Mouse (Mus musculus) embryonic facial prominence, embryonic 14.5 days (tissue): Measurements from ENCODE around the gene Gm45837. TPM values are rescaled to one million over a fixed set of nuclear protein-coding genes. Genes with fewer than 3 reads are reported as not detected.
A peak's percentile ranks its signal among the peaks of the same experiment; 100 is the strongest.

Source experiments
- ATAC-seq: fragments of 200-750 bp; cut with Nextera tagmentation; 2 replicates; pipeline ENCODE4 v1.8.0; 2017; ENCODE audit warnings: low read depth, moderate number of reproducible peaks, moderate TSS enrichment
- DNase-seq: peaks from one replicate; pipeline ENCODE4 v3.0.0-alpha.2; 2015; ENCODE audit warnings: low spot score
- H3K27ac ChIP-seq: fragments of 300-500 bp; sonication (generic); replicated peaks from 2 replicates; pipeline ENCODE4 v1.5.1; 2014; ENCODE audit warnings: low read depth, mild to moderate bottlenecking, low read length, moderate library complexity
- H3K27me3 ChIP-seq: fragments of 300-500 bp; sonication (generic); replicated peaks from 2 replicates; pipeline ENCODE4 v1.6.1; 2014; ENCODE audit warnings: low read length; ENCODE audit not compliant: control insufficient read depth, insufficient read depth
- H3K36me3 ChIP-seq: fragments of 300-500 bp; sonication (generic); 2 replicates; pipeline ENCODE4 v1.6.1; 2014; ENCODE audit warnings: low read length, mixed read lengths; ENCODE audit not compliant: control insufficient read depth, insufficient read depth
- H3K4me1 ChIP-seq: fragments of 300-500 bp; sonication (generic); 2 replicates; pipeline ENCODE4 v1.6.1; 2014; ENCODE audit warnings: antibody characterized with exemption, low read length; ENCODE audit not compliant: control insufficient read depth, insufficient read depth
- H3K4me2 ChIP-seq: fragments of 300-500 bp; sonication (generic); 2 replicates; pipeline ENCODE4 v1.6.1; 2014; ENCODE audit warnings: low read depth, mild to moderate bottlenecking, low read length, moderate library complexity, mixed read lengths
- H3K4me3 ChIP-seq: fragments of 300-500 bp; sonication (generic); 2 replicates; pipeline ENCODE4 v1.5.1; 2014; ENCODE audit warnings: low read depth, mild to moderate bottlenecking, low read length
- H3K9ac ChIP-seq: fragments of 300-500 bp; sonication (generic); 2 replicates; pipeline ENCODE4 v1.6.1; 2014; ENCODE audit warnings: low read depth, mild to moderate bottlenecking, low read length, moderate library complexity, mixed read lengths
- H3K9me3 ChIP-seq: fragments of 300-500 bp; sonication (generic); 2 replicates; pipeline ENCODE4 v1.6.1; 2016; ENCODE audit warnings: low read length; ENCODE audit not compliant: control insufficient read depth
- WGBS: fragments of 180-500 bp; shearing (Covaris S2); extraction: QIAGEN DNeasy Blood & Tissue Kit; methylation state at CpG from one replicate; pipeline ENCODE4 v1.1.7; 2014; 5-methylcytosine and 5-hydroxymethylcytosine counted together
- polyA plus RNA-seq: library from polyadenylated mRNA; unstranded; fragments of >200 nt; fragmentation: Nextera tagmentation; extraction: Ambion mirVana; gene quantifications from 2 replicates; pipeline ENCODE4 v1.2.1, GENCODE M21; 2014

Gm45837 gene
- polyA plus RNA-seq, 1 experiment from 2014 or later = not detected

DNA sequence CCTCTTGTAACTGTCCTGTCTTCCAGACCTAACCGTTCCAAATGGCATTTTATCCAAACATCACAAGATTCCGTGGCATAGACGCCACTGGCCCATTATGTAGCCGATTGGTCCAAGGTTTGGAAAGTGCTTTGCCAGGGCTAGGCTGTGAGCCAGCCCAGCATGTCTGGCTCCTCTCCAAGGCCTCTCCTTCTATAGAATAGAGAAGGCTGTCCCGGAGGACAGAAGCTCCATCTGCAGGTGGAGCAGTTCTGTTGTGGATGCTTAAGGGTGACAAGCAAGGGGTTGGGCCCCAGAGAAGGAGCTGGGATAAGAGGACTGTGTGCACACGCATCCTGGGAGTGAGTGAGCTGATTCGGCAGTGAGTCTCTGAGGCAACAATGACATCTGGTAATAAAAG lies 103.0 kb downstream of the Gm45837 start:
- DNase-seq (no peak), ATAC-seq (no peak)
- no peak overlapping the region for H3K4me2 ChIP-seq
- no peak overlapping the region for H3K9ac ChIP-seq
- no peak overlapping the region for H3K27ac ChIP-seq
- no peaks in the 10 kb centered on the region for H3K4me1 ChIP-seq
- no peaks in the 10 kb centered on the region for H3K27me3 ChIP-seq
- no peaks in the 10 kb centered on the region for H3K9me3 ChIP-seq
- no peak overlapping the region for H3K4me3 ChIP-seq
- 69% methylated on average over 7 of the region's 7 CpGs for WGBS
- H3K36me3 ChIP-seq = no peaks in the 10 kb centered on the region

DNA sequence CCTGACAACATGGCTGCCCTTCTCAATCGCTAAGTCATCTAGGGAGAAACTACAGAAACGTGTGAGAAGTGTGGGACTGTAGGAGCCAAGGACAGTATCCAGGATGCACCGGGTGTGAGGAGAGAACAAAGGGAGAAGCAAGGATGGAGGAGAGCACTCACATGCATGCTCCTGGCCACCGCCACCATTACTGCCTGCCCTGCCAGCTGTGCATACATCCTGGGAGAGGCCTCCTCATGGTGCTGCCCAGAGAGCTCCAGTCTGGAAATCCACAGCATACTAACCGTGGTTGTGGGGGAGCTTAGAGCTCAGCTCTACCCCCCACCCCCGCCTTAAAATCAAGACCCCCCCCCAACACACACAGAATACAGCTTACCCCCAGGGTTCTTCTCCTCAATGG lies 104.1 kb downstream of the Gm45837 start:
- 83% methylated on average over 6 of the region's 6 CpGs for WGBS
- no peak for DNase-seq
- H3K9ac ChIP-seq = no peak overlapping the region
- no peaks in the 10 kb centered on the region for H3K27me3 ChIP-seq
- H3K4me2 ChIP-seq = no peak overlapping the region
- no peaks in the 10 kb centered on the region for H3K4me1 ChIP-seq
- H3K36me3 ChIP-seq = no peaks in the 10 kb centered on the region
- H3K27ac ChIP-seq = no peak overlapping the region
- H3K4me3 ChIP-seq = no peak overlapping the region
- no peak for ATAC-seq
- H3K9me3 ChIP-seq = no peaks in the 10 kb centered on the region

DNA sequence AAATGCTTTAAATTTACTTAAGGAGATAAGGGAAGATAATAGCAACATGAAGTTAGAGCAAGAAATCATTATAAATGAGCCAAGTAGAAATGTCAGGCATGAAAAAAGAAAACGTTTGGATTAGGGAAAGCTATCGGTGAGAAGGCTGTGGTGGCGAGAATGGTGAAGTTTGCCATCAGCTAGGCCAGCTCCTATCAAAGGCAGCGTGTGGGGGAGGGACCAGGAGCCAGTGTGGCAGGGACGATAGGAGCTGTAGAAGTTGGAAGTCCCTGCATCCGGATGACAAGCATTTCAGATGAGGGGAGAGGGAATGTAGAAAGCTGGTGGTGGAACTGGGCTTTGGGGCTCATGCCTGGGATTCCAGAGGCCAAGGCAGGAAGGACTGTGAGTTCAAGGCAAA lies 104.6 kb downstream of the Gm45837 start:
- DNase-seq (no peak), ATAC-seq (no peak)
- no peak overlapping the region for H3K27ac ChIP-seq
- 50% methylated on average over 6 of the region's 6 CpGs for WGBS
- H3K36me3 ChIP-seq = no peaks in the 10 kb centered on the region
- no peaks in the 10 kb centered on the region for H3K4me1 ChIP-seq
- H3K4me3 ChIP-seq = no peak overlapping the region
- no peaks in the 10 kb centered on the region for H3K9me3 ChIP-seq
- no peak overlapping the region for H3K9ac ChIP-seq
- no peak overlapping the region for H3K4me2 ChIP-seq
- no peaks in the 10 kb centered on the region for H3K27me3 ChIP-seq

- H3K36me3 ChIP-seq = no peaks in the 10 kb centered on the region
- no peak for ATAC-seq
These were observed 105.8 kb downstream of the Gm45837 start for GRCm38 (mm10) chr7:101516460-101516859.

GRCm38 (mm10) chr7:101521696-101522095 lies 111.0 kb downstream of the Gm45837 start:
- ATAC-seq = no peak

More at GRCm38 (mm10) chr7:101516460-101516859, 105.8 kb downstream of the Gm45837 start:
- no peak overlapping the region for H3K4me2 ChIP-seq
- no peaks in the 10 kb centered on the region for H3K9me3 ChIP-seq
- no peaks in the 10 kb centered on the region for H3K4me1 ChIP-seq
- no peak for DNase-seq
- H3K27me3 ChIP-seq = no peaks in the 10 kb centered on the region
- no peak overlapping the region for H3K9ac ChIP-seq
- no peak overlapping the region for H3K27ac ChIP-seq
- WGBS = 64% methylated on average over 6 of the region's 6 CpGs
- no peak overlapping the region for H3K4me3 ChIP-seq

DNA sequence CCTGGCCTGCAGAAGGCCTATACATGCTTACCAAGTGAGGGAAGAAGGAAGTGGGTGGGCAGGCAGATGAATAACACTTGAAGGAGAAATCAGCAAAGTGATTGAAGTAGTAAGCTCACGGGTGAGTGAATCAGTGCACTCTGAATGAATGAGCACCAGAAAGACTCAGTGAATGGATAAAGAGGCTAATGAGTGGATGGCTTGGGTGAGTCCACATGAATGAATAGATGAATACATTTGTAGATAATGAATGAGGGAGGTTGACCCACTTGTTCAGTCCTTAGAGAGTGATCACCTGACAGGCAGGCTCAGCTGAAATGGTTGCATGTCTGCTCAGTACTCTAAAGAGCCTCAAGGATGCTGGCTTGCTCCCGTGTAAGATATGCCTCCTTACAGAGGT lies 112.5 kb downstream of the Gm45837 start:
- ATAC-seq = no peak; the same call in 1 of the 2 replicates
- DNase-seq = peak; percentile 30
- no peak overlapping the region for H3K27ac ChIP-seq
- H3K27me3 ChIP-seq = no peaks in the 10 kb centered on the region
- H3K4me3 ChIP-seq = no peak overlapping the region
- H3K4me2 ChIP-seq = no peak overlapping the region
- WGBS = 85% methylated on average over 2 of the region's 2 CpGs
- H3K36me3 ChIP-seq = no peaks in the 10 kb centered on the region
- H3K4me1 ChIP-seq = no peaks in the 10 kb centered on the region
- no peak overlapping the region for H3K9ac ChIP-seq
- no peaks in the 10 kb centered on the region for H3K9me3 ChIP-seq

More at GRCm38 (mm10) chr7:101521696-101522095, 111.0 kb downstream of the Gm45837 start:
- no peak overlapping the region for H3K4me2 ChIP-seq
- H3K9ac ChIP-seq = no peak overlapping the region
- no peak overlapping the region for H3K4me3 ChIP-seq
- no peaks in the 10 kb centered on the region for H3K9me3 ChIP-seq
- no peaks in the 10 kb centered on the region for H3K27me3 ChIP-seq
- H3K36me3 ChIP-seq = no peaks in the 10 kb centered on the region
- 70% methylated on average over 1 of the region's 1 CpGs for WGBS
- H3K27ac ChIP-seq = no peak overlapping the region
- DNase-seq = no peak
- H3K4me1 ChIP-seq = no peaks in the 10 kb centered on the region

DNA sequence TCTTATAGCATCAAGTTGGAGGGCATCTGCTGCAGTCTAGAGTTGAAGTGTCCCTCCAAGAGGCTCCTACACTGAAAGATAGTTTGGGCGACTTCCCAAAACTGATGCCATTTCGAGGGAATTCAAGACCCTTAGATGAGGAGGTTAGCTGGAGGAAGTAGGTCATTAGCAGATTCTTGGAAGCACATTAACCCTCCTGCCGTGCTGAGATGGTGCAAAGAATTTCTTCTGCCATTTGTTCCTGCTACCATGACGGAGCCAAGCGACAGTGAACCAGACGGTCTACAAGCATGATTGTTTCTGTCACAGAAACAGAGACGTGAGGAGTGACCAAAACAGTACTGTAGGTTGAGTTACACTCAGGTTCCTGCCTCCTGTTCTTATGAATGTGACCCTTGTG lies 115.8 kb downstream of the Gm45837 start:
- ATAC-seq (no peak), DNase-seq (no peak)
- Histone ChIP-seq H3K4me3 (no peak overlapping the region), H3K9me3 (no peaks in the 10 kb centered on the region), H3K4me2 (no peak overlapping the region), H3K27me3 (no peaks in the 10 kb centered on the region), H3K36me3 (no peaks in the 10 kb centered on the region), H3K4me1 (no peaks in the 10 kb centered on the region), H3K27ac (no peak overlapping the region), H3K9ac (no peak overlapping the region)
- 59% methylated on average over 7 of the region's 7 CpGs for WGBS

DNA sequence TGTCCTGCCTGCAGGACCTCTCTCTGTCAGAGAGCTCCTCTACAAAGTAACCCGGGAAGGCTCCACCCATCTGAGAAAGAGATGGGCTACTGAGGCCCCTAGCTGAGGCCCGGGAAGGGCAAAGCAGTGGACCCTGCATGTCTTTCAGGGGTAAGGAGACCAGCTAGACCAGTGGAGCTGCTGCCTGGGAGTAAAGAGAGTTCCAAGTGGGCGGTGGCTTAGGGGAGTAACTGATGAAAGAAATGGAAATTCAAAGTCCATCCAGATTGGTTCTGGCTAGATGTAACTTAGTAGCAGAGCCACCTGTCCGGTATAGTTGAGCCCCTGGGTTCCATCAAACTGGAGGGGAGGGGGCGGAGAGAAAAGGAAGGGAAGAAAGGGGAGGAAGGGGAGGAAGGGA lies 123.7 kb downstream of the Gm45837 start:
- Histone ChIP-seq H3K9me3 (no peaks in the 10 kb centered on the region), H3K27me3 (no peaks in the 10 kb centered on the region), H3K36me3 (no peaks in the 10 kb centered on the region), H3K4me2 (no peak overlapping the region), H3K4me3 (no peak overlapping the region), H3K27ac (no peak overlapping the region), H3K9ac (no peak overlapping the region), H3K4me1 (no peaks in the 10 kb centered on the region)
- 19% methylated on average over 5 of the region's 5 CpGs for WGBS
- ATAC-seq = no peak
- DNase-seq = no peak

- Histone ChIP-seq H3K36me3 (no peaks in the 10 kb centered on the region), H3K4me1 (no peaks in the 10 kb centered on the region), H3K27me3 (no peaks in the 10 kb centered on the region), H3K9ac (no peak overlapping the region), H3K9me3 (no peaks in the 10 kb centered on the region), H3K4me2 (no peak overlapping the region), H3K27ac (no peak overlapping the region), H3K4me3 (no peak overlapping the region)
- ATAC-seq = no peak
- 74% methylated on average over 10 of the region's 10 CpGs for WGBS
- no peak for DNase-seq
These were observed 124.4 kb downstream of the Gm45837 start for GRCm38 (mm10) chr7:101535102-101535501.
